In genomic region chr16:87267517-87267916, GRCm38 (mm10) we compare ENCODE assay signal across 28 mouse cellular contexts.
DNase-seq lines count a peak whose midpoint lies in the region; ATAC-seq and TF ChIP-seq lines count a peak whose summit lies in the region.
"Had no signal": no experiment of that assay in that cellular context is flagged by ENCODE, and none has a peak within 500 bp of the region (broad histone marks: within the 10 kb centered on the region; RNA-seq: fewer than 3 reads in every experiment).

No protein-coding gene starts in this region.

- WGBS in heart, embryonic 14.5 days, result 69% methylated on average over 4 of the region's 4 CpGs
- WGBS in lung, embryonic 14.5 days, result 80% methylated on average over 4 of the region's 4 CpGs
- WGBS in kidney, adult 2 months, result 94% methylated on average over 4 of the region's 4 CpGs

- no peaks in the 10 kb centered on the region for H3K27me3 ChIP-seq in heart, embryonic 14.5 days (ENCODE audit: control insufficient read depth, insufficient read depth, low read length)
- no peaks in the 10 kb centered on the region for H3K27me3 ChIP-seq in lung, embryonic 14.5 days (ENCODE audit: insufficient read depth, low read length)
- no peaks in the 10 kb centered on the region for H3K27me3 ChIP-seq in kidney, adult 2 months (replicated peaks; ENCODE audit: control insufficient read depth, insufficient read depth, low read length)
- H3K27me3 ChIP-seq: embryonic facial prominence, embryonic 15.5 days; forebrain, embryonic 13.5 days; hindbrain, embryonic 13.5 days; kidney, embryonic 15.5 days; megakaryocyte, embryonic 14.5 days; midbrain, embryonic 12.5 days; neural tube, embryonic 13.5 days; Patski had no signal

- H3K4me1 ChIP-seq in heart, embryonic 14.5 days (ENCODE audit: control insufficient read depth in 2 of 2, insufficient read depth in 2 of 2, low read length in 2 of 2), result peaks cover 13 to 22% of the 10 kb centered on the region in 2 experiments
- H3K4me1 ChIP-seq in lung, embryonic 14.5 days (ENCODE audit: insufficient read depth), result peaks cover 20% of the 10 kb centered on the region
- peaks cover 2% of the 10 kb centered on the region; the same call in 1 of the 2 replicates for H3K4me1 ChIP-seq in embryonic fibroblast, embryonic 13.5 days (ENCODE audit: control insufficient read depth, insufficient read depth, low read length)
- no peaks in the 10 kb centered on the region for H3K4me1 ChIP-seq in kidney, adult 2 months (ENCODE audit: control insufficient read depth, insufficient read depth, low read length)
- H3K4me1 ChIP-seq: embryonic facial prominence, embryonic 10.5 days; embryonic facial prominence, embryonic 15.5 days; megakaryocyte, embryonic 14.5 days; midbrain, embryonic 12.5 days; neural tube, embryonic 13.5 days had no signal

- H3K4me2 ChIP-seq in heart, embryonic 14.5 days (ENCODE audit: low read length), result no peak overlapping the region
- H3K4me2 ChIP-seq in lung, embryonic 14.5 days, result no peak overlapping the region
- H3K4me2 ChIP-seq: embryonic facial prominence, embryonic 15.5 days; forebrain, embryonic 13.5 days; hindbrain, embryonic 13.5 days; kidney, embryonic 15.5 days; midbrain, embryonic 12.5 days; neural tube, embryonic 13.5 days had no signal

- H3K27ac ChIP-seq in gastrocnemius, adult 2 months, result peak overlapping the region; percentile 48
- peak overlapping the region; percentile 48 to 59 for H3K27ac ChIP-seq in heart, embryonic 14.5 days (replicated peaks in 1 of 2; ENCODE audit: control insufficient read depth in 1 of 2, insufficient read depth in 1 of 2, low read depth in 2 of 2, low read length in 2 of 2)
- peak overlapping the region; percentile 84 for H3K27ac ChIP-seq in lung, embryonic 14.5 days (ENCODE audit: low read depth)
- peak overlapping the region; percentile 37; the same call in 1 of the 2 replicates for H3K27ac ChIP-seq in embryonic fibroblast, embryonic 13.5 days (ENCODE audit: insufficient read depth, low read length)
- no peak overlapping the region for H3K27ac ChIP-seq in kidney, adult 2 months (ENCODE audit: insufficient read depth, low read depth, low read length)
- H3K27ac ChIP-seq: embryonic facial prominence, embryonic 10.5 days; embryonic facial prominence, embryonic 15.5 days; forebrain, embryonic 13.5 days; hindbrain, embryonic 13.5 days; kidney, embryonic 15.5 days; liver, embryonic 14.5 days; midbrain, embryonic 12.5 days; neural tube, embryonic 13.5 days had no signal

- DNase-seq in gastrocnemius, adult 2 months, result no peak
- DNase-seq in gastrocnemius, postnatal 36 days, result no peak
- DNase-seq in heart, adult 8-10 months (ENCODE audit: low spot score), result no peak
- DNase-seq in lung, embryonic 14.5 days, result no peak
- DNase-seq in lung, adult 18-20 months, result no peak
- no peak for DNase-seq in kidney, adult 2 months
- DNase-seq: adrenal gland, postnatal 10 days; cerebellum, adult 8-10 months; cerebellum, postnatal 25 days; gastrocnemius, postnatal 14 days; kidney, adult 11 months; kidney, postnatal 25 days; liver; thymus, adult 2 months; thymus, postnatal 36 days had no signal

- H3K4me3 ChIP-seq in gastrocnemius, adult 2 months, result no peak overlapping the region
- no peak overlapping the region for H3K4me3 ChIP-seq in heart, embryonic 14.5 days (ENCODE audit: control insufficient read depth in 1 of 2, insufficient read depth in 1 of 2, low read depth in 1 of 2, low read length in 2 of 2)
- no peak overlapping the region for H3K4me3 ChIP-seq in lung, embryonic 14.5 days (ENCODE audit: low read depth, low read length)
- H3K4me3 ChIP-seq in embryonic fibroblast, embryonic 13.5 days (ENCODE audit: insufficient read depth, low read length), result no peak overlapping the region
- no peak overlapping the region for H3K4me3 ChIP-seq in kidney, adult 2 months (ENCODE audit: insufficient read depth, low read depth, low read length)
- H3K4me3 ChIP-seq: embryonic facial prominence, embryonic 10.5 days; embryonic facial prominence, embryonic 15.5 days; forebrain, embryonic 13.5 days; hindbrain, embryonic 13.5 days; kidney, embryonic 15.5 days; megakaryocyte, embryonic 14.5 days; midbrain, embryonic 12.5 days; neural tube, embryonic 13.5 days had no signal

- no peaks in the 10 kb centered on the region for H3K36me3 ChIP-seq in heart, embryonic 14.5 days (ENCODE audit: control insufficient read depth, insufficient read depth, low read length)
- H3K36me3 ChIP-seq in lung, embryonic 14.5 days (ENCODE audit: insufficient read depth), result no peaks in the 10 kb centered on the region
- H3K36me3 ChIP-seq in kidney, adult 2 months (ENCODE audit: control insufficient read depth, insufficient read depth, low read length), result no peaks in the 10 kb centered on the region
- H3K36me3 ChIP-seq: embryonic facial prominence, embryonic 10.5 days; embryonic facial prominence, embryonic 15.5 days; G1E; hindbrain, embryonic 13.5 days; kidney, embryonic 15.5 days; midbrain, embryonic 12.5 days; neural tube, embryonic 13.5 days had no signal

- no peaks in the 10 kb centered on the region for H3K9me3 ChIP-seq in heart, embryonic 14.5 days (ENCODE audit: control insufficient read depth, low read length)
- H3K9me3 ChIP-seq in lung, embryonic 14.5 days (ENCODE audit: low read depth, low read length), result no peaks in the 10 kb centered on the region
- H3K9me3 ChIP-seq: embryonic facial prominence, embryonic 10.5 days; embryonic facial prominence, embryonic 15.5 days; forebrain, embryonic 13.5 days; G1E; hindbrain, embryonic 13.5 days; kidney, embryonic 15.5 days; megakaryocyte, embryonic 14.5 days; midbrain, embryonic 12.5 days; neural tube, embryonic 13.5 days had no signal

- H3K9ac ChIP-seq in heart, embryonic 14.5 days (ENCODE audit: low read length), result no peak overlapping the region
- H3K9ac ChIP-seq in lung, embryonic 14.5 days, result no peak overlapping the region
- H3K9ac ChIP-seq: embryonic facial prominence, embryonic 15.5 days; forebrain, embryonic 13.5 days; hindbrain, embryonic 13.5 days; kidney, embryonic 15.5 days; liver, embryonic 14.5 days; midbrain, embryonic 12.5 days; neural tube, embryonic 13.5 days had no signal

- no peak for ATAC-seq in heart, embryonic 14.5 days (ENCODE audit: insufficient number of reproducible peaks, insufficient read depth, low FRiP score, low read depth)
- no peak for ATAC-seq in lung, embryonic 14.5 days (ENCODE audit: insufficient read depth)
- ATAC-seq: forebrain, embryonic 13.5 days had no signal

- peak; percentile 29 for TF ChIP-seq CTCF in gastrocnemius, adult 2 months (IDR thresholded peaks at IDR 0.05)
- TF ChIP-seq CTCF in lung, embryonic 14.5 days (IDR thresholded peaks at IDR 0.05; ENCODE audit: low read depth), result no peak
- no peak for TF ChIP-seq CTCF in embryonic fibroblast, embryonic 13.5 days (IDR thresholded peaks at IDR 0.05; ENCODE audit: borderline replicate concordance, insufficient read depth, low read length)
- no peak for TF ChIP-seq CTCF in kidney, adult 2 months (conservative IDR thresholded peaks at IDR 0.05; ENCODE audit: insufficient read depth, insufficient read length, low read depth, low read length)

- no peak for TF ChIP-seq POLR2A in embryonic fibroblast, embryonic 13.5 days (IDR thresholded peaks at IDR 0.05; ENCODE audit: low read depth, low read length)
- no peak for TF ChIP-seq POLR2A in kidney, adult 2 months (IDR thresholded peaks at IDR 0.05; ENCODE audit: low read depth, low read length)

- intact Hi-C loops in gastrocnemius, adult 2 months (cut with DNase I), result no loop called here
- intact Hi-C loops in gastrocnemius, postnatal 36 days (cut with DNase I), result no loop called here
